Mouse (Mus musculus) cerebellum, adult 2 months (tissue): ENCODE data around the gene Abhd15.

Experiments used
- CTCF ChIP-seq: fragments of 200-500 bp; IDR thresholded peaks from 2 replicates; pipeline ENCODE4 v1.5.1; 2011; ENCODE audit warnings: low read depth, mild to moderate bottlenecking, control low read depth, low read length, moderate library complexity, borderline replicate concordance; ENCODE audit not compliant: insufficient read depth
- POLR2A ChIP-seq: fragments of 200-500 bp; IDR thresholded peaks from 2 replicates; pipeline ENCODE4 v1.6.1; 2011; ENCODE audit warnings: low read length, control low read depth, borderline replicate concordance; ENCODE audit not compliant: insufficient read depth

- TF ChIP-seq POLR2A, result no peak
- TF ChIP-seq CTCF, result no peak
These were observed 565 bp upstream of the Abhd15 start for GRCm38 (mm10) chr11:77514281-77514831.
